Mouse (Mus musculus) ES-E14 (cell line): Measurements from ENCODE around the gene Rarb.

ENCODE experiments used
- MAFK ChIP-seq: IDR thresholded peaks from 2 replicates; pipeline ENCODE4 v1.6.1; 2014; ENCODE audit warnings: mild to moderate bottlenecking, low read depth, low read length, inconsistent platforms; ENCODE audit not compliant: insufficient read depth
- ZC3H11A ChIP-seq: IDR thresholded peaks from 2 replicates; pipeline ENCODE4 v1.6.1; 2012; ENCODE audit warnings: low read depth, mild to moderate bottlenecking, inconsistent platforms, low read length, borderline replicate concordance

GRCm38 (mm10) chr14:16806155-16806554 lies 12.8 kb downstream of the Rarb start:
- TF ChIP-seq MAFK: no peak
- TF ChIP-seq ZC3H11A: no peak
